Mouse (Mus musculus) left cerebral cortex, adult 2 months (tissue): ENCODE data around the gene Slc35e3. TPM values are rescaled to one million over a fixed set of nuclear protein-coding genes. Genes with fewer than 3 reads are reported as not detected.

ENCODE experiments used
- DNase-seq, 2 experiments: peaks; one replicate each; pipeline ENCODE4 v3.0.0; 2021 to 2022; ENCODE audit warnings: low spot score in 2 of 2, mixed read lengths in 1 of 2; ENCODE audit errors: extremely low spot score in 1 of 2
- H3K27ac ChIP-seq: fragments of 200-600 bp; 2 replicates; pipeline ENCODE4 v1.8.1; 2022
- H3K4me3 ChIP-seq: fragments of 200-600 bp; 2 replicates; pipeline ENCODE4 v1.8.1; 2022
- CTCF ChIP-seq: fragments of 200-600 bp; IDR thresholded peaks from 2 replicates; pipeline ENCODE4 v1.8.1; 2022; ENCODE audit warnings: antibody characterized with exemption, mild to moderate bottlenecking, moderate library complexity
- intact Hi-C: fragments of 180-260 bp; cut with DNase I; formaldehyde crosslinking; loops from one replicate; pipeline ENCODE4 v1.15.1; 2025
- long read RNA-seq, 2 experiments: library from polyadenylated mRNA; stranded (forward); transcript quantifications; one replicate each; pipeline ENCODE4 v2.0.0; 2021; ENCODE audit warnings: borderline mapping rate in 2 of 2
- total RNA-seq, 2 experiments: library from RNA; stranded (reverse); gene quantifications; 2 replicates each; pipeline ENCODE4 v1.2.3; 2021

Slc35e3 gene
- 10 to 100 TPM; 27.7 to 28.8 TPM for total RNA-seq
- long read RNA-seq, experiment 1, transcript Slc35e3-201 (5 exons, 3,489 nt) = major isoform, 24 of 27 reads
- long read RNA-seq, experiment 1, partial matches to known transcripts = 1 of 27 reads
- long read RNA-seq, experiment 1, other reads (novel, unspliced or antisense) = 2 of 27 reads
- long read RNA-seq, experiment 2, transcript Slc35e3-201 (5 exons, 3,489 nt) = major isoform, 21 of 25 reads
- long read RNA-seq, experiment 2, partial matches to known transcripts = 2 of 25 reads
- long read RNA-seq, experiment 2, other reads (novel, unspliced or antisense) = 2 of 25 reads

- intact Hi-C loops = no loop called here
- peak; percentile 95 to 99 for DNase-seq
- H3K4me3 ChIP-seq = peak within 1 kb of the TSS; percentile 48
- H3K27ac ChIP-seq = peak within 1 kb of the TSS; percentile 75
- TF ChIP-seq CTCF = no peak
Measured at GRCm38 (mm10) chr10:117746297-117746883, at the start of gene Slc35e3. TSS of gene Slc35e3 (minus strand) at chr10:117746365.

- no peak for DNase-seq
- Histone ChIP-seq H3K4me3 (no peak overlapping the region), H3K27ac (no peak overlapping the region)
- TF ChIP-seq CTCF = no peak
- intact Hi-C loops = loop anchor here (5.0 kb wide), 1 partner anchor 317 kb away; no protein-coding TSS in a partner anchor
Measured at GRCm38 (mm10) chr10:117795206-117795605, 49.0 kb upstream of the Slc35e3 start.

GRCm38 (mm10) chr10:117793436-117794030 is 47.4 kb upstream of the Slc35e3 start:
- no peak for DNase-seq
- TF ChIP-seq CTCF = no peak
- intact Hi-C loops = loop anchor here (2.0 kb wide), 1 partner anchor 25 kb away; no protein-coding TSS in a partner anchor
- no peak overlapping the region; the same call in 1 of the 2 replicates for H3K27ac ChIP-seq
- H3K4me3 ChIP-seq = no peak overlapping the region

GRCm38 (mm10) chr10:117792141-117793091 is 46.3 kb upstream of the Slc35e3 start, which contains the start of gene Nup107:
TSS of gene Nup107 (minus strand) at chr10:117792705.
- intact Hi-C loops = loop anchor here (2.0 kb wide), 1 partner anchor 26 kb away; no protein-coding TSS in a partner anchor
- H3K4me3 ChIP-seq = peak within 1 kb of the TSS; percentile 75
- peak within 1 kb of the TSS; percentile 80 for H3K27ac ChIP-seq
- peak; percentile 100 for DNase-seq
- no peak for TF ChIP-seq CTCF

GRCm38 (mm10) chr10:117791171-117791470 is 45.0 kb upstream of the Slc35e3 start:
- intact Hi-C loops = no loop called here
- Histone ChIP-seq H3K27ac (no peak overlapping the region), H3K4me3 (no peak overlapping the region)
- no peak for TF ChIP-seq CTCF
- DNase-seq = no peak

GRCm38 (mm10) chr10:117790421-117791170 is 44.4 kb upstream of the Slc35e3 start:
- intact Hi-C loops = no loop called here
- TF ChIP-seq CTCF = no peak

GRCm38 (mm10) chr10:117790011-117790410 is 43.8 kb upstream of the Slc35e3 start:
- Histone ChIP-seq H3K27ac (no peak overlapping the region), H3K4me3 (no peak overlapping the region)
- intact Hi-C loops = no loop called here
- DNase-seq = no peak
- TF ChIP-seq CTCF = no peak; the same call in 1 of the 2 replicates

More at GRCm38 (mm10) chr10:117790421-117791170, 44.4 kb upstream of the Slc35e3 start:
- no peak overlapping the region for H3K27ac ChIP-seq
- DNase-seq = no peak
- H3K4me3 ChIP-seq = no peak overlapping the region

- Histone ChIP-seq H3K27ac (no peak overlapping the region), H3K4me3 (no peak overlapping the region)
- DNase-seq = no peak
- intact Hi-C loops = no loop called here
- TF ChIP-seq CTCF = no peak
Measured at GRCm38 (mm10) chr10:117784646-117785045, 38.5 kb upstream of the Slc35e3 start.

- no peak for DNase-seq
- TF ChIP-seq CTCF = no peak
- intact Hi-C loops = no loop called here
- Histone ChIP-seq H3K27ac (no peak overlapping the region), H3K4me3 (no peak overlapping the region)
Measured at GRCm38 (mm10) chr10:117783786-117784420, 37.7 kb upstream of the Slc35e3 start.

GRCm38 (mm10) chr10:117782491-117783260 is 36.5 kb upstream of the Slc35e3 start:
- intact Hi-C loops = no loop called here
- H3K27ac ChIP-seq = no peak overlapping the region
- no peak for TF ChIP-seq CTCF
- no peak for DNase-seq
- H3K4me3 ChIP-seq = no peak overlapping the region
